Mouse (Mus musculus): ENCODE data around the gene Atp1a1. TPM values are rescaled to one million over a fixed set of nuclear protein-coding genes. Genes with fewer than 3 reads are reported as not detected.

Gene Atp1a1
- total and polyA plus RNA-seq, 2 experiments from 2014 or later, result 56.7 to 235 TPM

GRCm38 (mm10) chr3:101570747-101571514 lies 33.6 kb downstream of the Atp1a1 start:
- Histone ChIP-seq H3K4me2 (ENCODE audit: low read depth, low read length, poor library complexity, severe bottlenecking) (no peak overlapping the region), H3K4me1 (ENCODE audit: insufficient read depth, low read length) (no peaks in the 10 kb centered on the region), H3K9me3 (ENCODE audit: low read length) (no peaks in the 10 kb centered on the region), H3K27me3 (ENCODE audit: insufficient read depth, low read length) (no peaks in the 10 kb centered on the region), H3K4me3 (ENCODE audit: low read depth, low read length) (no peak overlapping the region), H3K9ac (replicated peaks; ENCODE audit: low read length, poor library complexity, severe bottlenecking) (no peak overlapping the region), H3K36me3 (ENCODE audit: insufficient read depth, low read length) (peaks cover 14% of the 10 kb centered on the region), H3K27ac (ENCODE audit: low read depth, low read length) (no peak overlapping the region)
- DNase-seq (ENCODE audit: low spot score), result no peak
- 71% methylated on average over 6 of the region's 6 CpGs for WGBS
- no peak for ATAC-seq (ENCODE audit: low FRiP score)
- no peak for TF ChIP-seq CTCF (IDR thresholded peaks at IDR 0.05)

- Histone ChIP-seq H3K36me3 (ENCODE audit: insufficient read depth, low read length) (peaks cover 7% of the 10 kb centered on the region), H3K9ac (replicated peaks; ENCODE audit: low read length, poor library complexity, severe bottlenecking) (no peak overlapping the region), H3K4me1 (ENCODE audit: insufficient read depth, low read length) (no peaks in the 10 kb centered on the region), H3K9me3 (ENCODE audit: low read length) (no peaks in the 10 kb centered on the region), H3K4me2 (ENCODE audit: low read depth, low read length, poor library complexity, severe bottlenecking) (no peak overlapping the region), H3K27ac (ENCODE audit: low read depth, low read length) (no peak overlapping the region), H3K27me3 (ENCODE audit: insufficient read depth, low read length) (no peaks in the 10 kb centered on the region), H3K4me3 (ENCODE audit: low read depth, low read length) (no peak overlapping the region)
- TF ChIP-seq CTCF (IDR thresholded peaks at IDR 0.05), result no peak
- DNase-seq (ENCODE audit: low spot score) (no peak), ATAC-seq (ENCODE audit: low FRiP score) (no peak)
- WGBS, result 70% methylated on average over 3 of the region's 3 CpGs
Observed at GRCm38 (mm10) chr3:101570246-101570645, 34.2 kb downstream of the Atp1a1 start.

- 93% methylated on average over 4 of the region's 4 CpGs for WGBS
- H3K4me2 ChIP-seq (ENCODE audit: low read depth, low read length, poor library complexity, severe bottlenecking), result no peak overlapping the region
- H3K4me1 ChIP-seq (ENCODE audit: insufficient read depth, low read length), result no peaks in the 10 kb centered on the region
- no peak overlapping the region for H3K27ac ChIP-seq (ENCODE audit: low read depth, low read length)
- H3K9ac ChIP-seq (replicated peaks; ENCODE audit: low read length, poor library complexity, severe bottlenecking), result no peak overlapping the region
- H3K27me3 ChIP-seq (ENCODE audit: insufficient read depth, low read length), result no peaks in the 10 kb centered on the region
- ATAC-seq (ENCODE audit: low FRiP score) (no peak), DNase-seq (ENCODE audit: low spot score) (no peak)
- no peaks in the 10 kb centered on the region for H3K36me3 ChIP-seq (ENCODE audit: insufficient read depth, low read length)
- no peaks in the 10 kb centered on the region for H3K9me3 ChIP-seq (ENCODE audit: low read length)
- no peak overlapping the region for H3K4me3 ChIP-seq (ENCODE audit: low read depth, low read length)
- TF ChIP-seq CTCF (IDR thresholded peaks at IDR 0.05), result no peak
Observed at GRCm38 (mm10) chr3:101568627-101569026, 35.9 kb downstream of the Atp1a1 start.

- no peaks in the 10 kb centered on the region for H3K36me3 ChIP-seq (ENCODE audit: insufficient read depth, low read length)
- H3K27ac ChIP-seq (ENCODE audit: low read depth, low read length), result no peak overlapping the region
- DNase-seq (ENCODE audit: low spot score) (no peak), ATAC-seq (ENCODE audit: low FRiP score) (no peak)
- no peak overlapping the region for H3K9ac ChIP-seq (replicated peaks; ENCODE audit: low read length, poor library complexity, severe bottlenecking)
- no peaks in the 10 kb centered on the region for H3K9me3 ChIP-seq (ENCODE audit: low read length)
- no peaks in the 10 kb centered on the region for H3K27me3 ChIP-seq (ENCODE audit: insufficient read depth, low read length)
- H3K4me1 ChIP-seq (ENCODE audit: insufficient read depth, low read length), result peaks cover 3% of the 10 kb centered on the region; the same call in 1 of the 2 replicates
- no peak overlapping the region for H3K4me2 ChIP-seq (ENCODE audit: low read depth, low read length, poor library complexity, severe bottlenecking)
- TF ChIP-seq CTCF (IDR thresholded peaks at IDR 0.05), result peak; percentile 22; the same call in 1 of the 2 replicates
- WGBS, result 99% methylated on average over 2 of the region's 2 CpGs
- no peak overlapping the region for H3K4me3 ChIP-seq (ENCODE audit: low read depth, low read length)
Observed at GRCm38 (mm10) chr3:101564011-101564410, 40.5 kb downstream of the Atp1a1 start.

GRCm38 (mm10) chr3:101562510-101563209 lies 41.8 kb downstream of the Atp1a1 start:
- WGBS, result 27% methylated on average over 10 of the region's 10 CpGs
- ATAC-seq (ENCODE audit: low FRiP score) (no peak), DNase-seq (ENCODE audit: low spot score) (no peak)
- no peaks in the 10 kb centered on the region for H3K36me3 ChIP-seq (ENCODE audit: insufficient read depth, low read length)
- H3K27ac ChIP-seq (ENCODE audit: low read depth, low read length), result no peak overlapping the region
- TF ChIP-seq CTCF (IDR thresholded peaks at IDR 0.05), result no peak
- no peaks in the 10 kb centered on the region for H3K9me3 ChIP-seq (ENCODE audit: low read length)
- H3K4me2 ChIP-seq (ENCODE audit: low read depth, low read length, poor library complexity, severe bottlenecking), result no peak overlapping the region
- no peak overlapping the region for H3K9ac ChIP-seq (replicated peaks; ENCODE audit: low read length, poor library complexity, severe bottlenecking)
- no peaks in the 10 kb centered on the region for H3K27me3 ChIP-seq (ENCODE audit: insufficient read depth, low read length)
- H3K4me3 ChIP-seq (ENCODE audit: low read depth, low read length), result no peak overlapping the region
- H3K4me1 ChIP-seq (ENCODE audit: insufficient read depth, low read length), result peaks cover 3% of the 10 kb centered on the region; the same call in 1 of the 2 replicates

GRCm38 (mm10) chr3:101561948-101562347 lies 42.5 kb downstream of the Atp1a1 start:
- Histone ChIP-seq H3K27me3 (ENCODE audit: insufficient read depth, low read length) (no peaks in the 10 kb centered on the region), H3K9me3 (ENCODE audit: low read length) (no peaks in the 10 kb centered on the region), H3K9ac (replicated peaks; ENCODE audit: low read length, poor library complexity, severe bottlenecking) (no peak overlapping the region), H3K4me1 (ENCODE audit: insufficient read depth, low read length) (peaks cover 3% of the 10 kb centered on the region; the same call in 1 of the 2 replicates), H3K27ac (ENCODE audit: low read depth, low read length) (no peak overlapping the region), H3K36me3 (ENCODE audit: insufficient read depth, low read length) (no peaks in the 10 kb centered on the region), H3K4me3 (ENCODE audit: low read depth, low read length) (no peak overlapping the region), H3K4me2 (ENCODE audit: low read depth, low read length, poor library complexity, severe bottlenecking) (no peak overlapping the region)
- DNase-seq (ENCODE audit: low spot score) (no peak), ATAC-seq (ENCODE audit: low FRiP score) (no peak)
- no peak for TF ChIP-seq CTCF (IDR thresholded peaks at IDR 0.05)
- WGBS, result 87% methylated on average over 5 of the region's 5 CpGs
